Mouse (Mus musculus) urinary bladder, adult 2 months (tissue): Measurements from ENCODE around the gene Tax1bp1. TPM values are rescaled to one million over a fixed set of nuclear protein-coding genes. Genes with fewer than 3 reads are reported as not detected.
"Not testable (repeated sequence)": the region's sequence is repeated elsewhere in the genome, so short reads cannot be mapped to it uniquely, and the experiment has no call there.

Experiments
- DNase-seq: peaks from one replicate; pipeline ENCODE4 v3.0.0; 2022; ENCODE audit warnings: low spot score
- polyA plus RNA-seq: library from polyadenylated mRNA; depleted of rRNA; stranded (reverse); fragments of >200 nt; gene quantifications from 2 replicates; pipeline ENCODE4 v1.2.3, GENCODE M21; 2012; rRNA removed

The Tax1bp1 gene
- polyA plus RNA-seq = 123 and 145 TPM in 2 replicates

DNA sequence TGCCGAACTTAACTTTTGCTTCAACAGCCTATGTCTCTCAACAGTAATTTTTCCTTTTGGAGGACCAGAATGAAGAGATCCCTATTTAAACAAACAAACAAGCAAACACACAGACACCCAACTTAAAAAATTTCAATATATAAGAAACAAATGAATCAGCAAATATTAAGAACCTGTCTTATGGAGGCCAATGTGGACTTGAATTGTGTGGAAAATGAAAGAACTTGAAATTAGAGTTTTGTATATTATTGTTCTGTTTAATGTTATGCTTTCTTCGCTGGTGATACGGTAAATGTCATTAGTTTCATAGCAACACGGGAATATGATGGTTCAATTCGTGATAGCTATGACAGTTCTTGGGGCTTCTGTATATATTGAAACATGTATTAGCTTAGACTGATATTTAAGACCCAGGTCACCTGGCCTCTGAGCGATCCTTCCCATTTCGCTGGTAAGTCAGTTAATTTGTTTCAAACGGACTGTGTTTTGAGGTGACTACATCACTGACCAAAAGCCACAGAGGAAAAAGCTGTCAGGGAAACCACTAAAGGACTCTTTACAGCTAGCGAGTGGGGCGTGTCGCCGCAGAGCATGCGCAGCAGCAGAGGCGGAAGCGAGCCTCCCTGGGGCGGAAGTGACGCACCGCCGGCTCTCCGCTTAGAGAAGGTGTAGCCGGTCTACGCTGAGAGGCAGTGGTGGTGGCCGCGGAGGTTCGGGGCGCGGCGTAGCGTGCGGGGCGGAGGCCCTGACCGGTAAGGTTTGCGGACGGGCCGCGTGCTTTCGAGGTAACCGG lies at the start of gene Tax1bp1:
TSS of gene Tax1bp1 (plus strand) at position 626 of the 793 bp plus-strand sequence.
- no peak for DNase-seq

DNA sequence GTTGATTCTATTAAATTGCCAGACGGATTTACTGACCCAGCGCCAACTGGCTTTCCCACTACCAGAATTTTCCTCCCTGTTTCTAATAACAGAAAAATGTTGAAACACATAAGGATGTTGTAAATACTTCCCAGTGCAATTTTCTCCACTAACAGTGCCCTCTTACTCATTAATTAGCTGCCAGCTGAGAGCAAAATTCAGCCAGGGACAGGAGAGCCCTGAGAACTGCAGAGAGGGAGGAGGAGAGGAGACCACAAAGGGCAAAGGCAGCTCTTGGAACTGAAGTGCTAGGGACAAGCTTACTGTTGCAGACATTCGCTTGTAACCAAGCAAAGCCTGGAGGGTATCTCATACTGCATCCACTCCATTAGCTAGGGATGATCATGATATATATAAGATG lies 45.9 kb upstream of the Tax1bp1 start:
- DNase-seq = no peak

GRCm38 (mm10) chr6:52669878-52670277 lies 43.7 kb upstream of the Tax1bp1 start:
- DNase-seq = not testable (repeated sequence)

DNA sequence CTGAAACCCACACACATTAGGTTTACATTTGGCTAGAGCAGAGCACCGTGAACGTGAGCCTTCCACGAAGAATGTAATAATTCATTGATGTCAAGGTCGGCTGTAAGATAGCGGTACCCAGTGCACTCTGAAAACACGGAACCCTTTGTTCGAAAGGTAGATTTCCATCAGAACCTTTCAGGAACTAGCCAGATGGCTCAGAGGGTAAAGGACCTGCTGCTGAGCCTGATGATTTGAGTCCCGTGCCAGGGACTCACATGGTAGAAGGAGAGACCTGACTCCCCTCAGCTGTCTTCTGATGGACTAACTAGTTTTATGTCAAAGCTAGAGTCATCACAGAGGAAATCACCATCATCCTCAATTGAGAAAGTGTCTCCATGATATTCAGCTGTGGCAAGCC lies 41.7 kb upstream of the Tax1bp1 start:
- DNase-seq = no peak

- no peak for DNase-seq
Measured at GRCm38 (mm10) chr6:52672539-52672938, 41.0 kb upstream of the Tax1bp1 start.

GRCm38 (mm10) chr6:52673706-52674105 lies 39.8 kb upstream of the Tax1bp1 start:
- no peak for DNase-seq

GRCm38 (mm10) chr6:52674541-52674940 lies 39.0 kb upstream of the Tax1bp1 start:
- DNase-seq = no peak

GRCm38 (mm10) chr6:52675222-52675921 lies 38.2 kb upstream of the Tax1bp1 start:
- no peak for DNase-seq

- not testable (repeated sequence) for DNase-seq
Measured at GRCm38 (mm10) chr6:52677534-52677933, 36.0 kb upstream of the Tax1bp1 start.

- no peak for DNase-seq
Measured at GRCm38 (mm10) chr6:52679565-52679964, 34.0 kb upstream of the Tax1bp1 start.

GRCm38 (mm10) chr6:52680458-52681032 lies 33.0 kb upstream of the Tax1bp1 start:
- DNase-seq = no peak

DNA sequence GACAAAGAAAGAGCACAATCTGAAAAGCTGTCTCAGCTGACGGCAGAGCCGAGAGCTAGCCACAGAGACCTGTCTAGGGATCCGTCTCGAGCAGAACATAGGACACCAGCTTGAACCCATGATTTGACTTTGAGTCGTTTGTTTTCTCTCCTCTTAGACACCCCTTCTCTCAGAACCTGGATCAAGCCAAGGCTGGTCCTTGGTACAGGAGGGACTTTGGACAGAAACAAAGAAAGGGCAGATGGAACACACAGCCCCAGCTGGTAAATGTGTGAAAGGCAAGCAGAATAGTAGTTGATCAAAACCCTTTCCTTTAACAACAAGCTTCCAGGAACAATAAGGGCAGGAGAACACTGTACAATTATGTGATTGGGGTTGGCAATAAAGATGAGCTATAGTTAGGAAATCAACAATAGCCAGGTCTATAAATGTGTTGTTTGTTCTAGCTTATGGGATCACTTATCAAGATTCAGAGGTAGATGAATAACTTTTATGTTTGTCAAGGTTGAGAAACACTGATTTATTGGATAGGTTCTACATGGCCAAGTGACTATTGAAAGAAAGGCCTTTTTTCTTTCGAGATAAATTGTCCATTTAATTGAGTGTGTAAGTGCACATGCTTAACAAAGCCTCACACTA lies 31.6 kb upstream of the Tax1bp1 start:
- no peak for DNase-seq

- DNase-seq = no peak
Measured at GRCm38 (mm10) chr6:52682607-52683006, 30.9 kb upstream of the Tax1bp1 start.

DNA sequence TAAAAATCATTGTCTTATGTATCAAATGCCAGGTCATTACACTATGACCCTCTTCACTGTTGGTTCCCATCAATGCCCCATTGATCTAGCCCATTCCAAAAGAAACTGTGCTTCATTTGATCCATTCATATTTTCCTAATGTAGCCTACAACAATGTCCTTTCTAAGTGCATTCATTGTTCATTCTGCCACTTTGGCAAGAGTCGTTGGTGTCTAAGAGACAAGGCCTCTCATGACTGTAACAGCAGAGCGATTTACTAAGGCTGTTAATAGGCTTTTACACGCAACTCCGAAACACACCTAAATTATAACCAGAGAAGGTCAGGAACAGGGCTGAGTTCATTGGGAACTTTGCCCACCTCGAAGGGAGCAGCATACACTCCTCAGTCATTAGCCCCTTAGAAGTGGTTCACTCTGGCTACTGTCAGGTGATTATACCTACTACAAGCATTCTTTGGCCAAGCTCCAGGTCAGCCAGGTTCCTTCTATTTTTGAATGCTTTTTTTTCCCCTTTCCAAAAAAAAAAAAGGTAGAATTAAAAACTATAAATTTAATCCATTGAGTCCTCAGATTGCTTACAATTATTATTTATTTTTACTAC lies 26.5 kb upstream of the Tax1bp1 start:
- no peak for DNase-seq

DNA sequence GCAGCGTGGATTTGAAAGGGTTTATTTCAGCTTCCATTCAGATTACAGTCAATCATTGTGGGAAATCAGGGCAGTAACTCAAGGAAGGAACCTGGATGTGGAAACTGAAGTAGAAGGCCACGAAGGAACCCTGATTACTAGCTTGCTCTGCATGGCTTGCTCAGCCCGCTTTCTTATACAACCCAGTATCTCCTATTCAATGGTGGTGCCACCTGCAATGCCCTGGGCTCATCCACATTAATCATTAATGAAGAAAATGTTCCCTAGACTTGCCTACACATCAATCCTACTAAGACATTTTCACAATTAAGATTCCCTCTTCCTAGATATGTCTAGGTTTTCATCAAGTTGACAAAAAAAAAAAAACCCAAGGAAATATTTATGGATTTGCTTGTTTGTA lies 23.2 kb upstream of the Tax1bp1 start:
- no peak for DNase-seq

GRCm38 (mm10) chr6:52691800-52692199 lies 21.7 kb upstream of the Tax1bp1 start:
- DNase-seq = no peak

DNA sequence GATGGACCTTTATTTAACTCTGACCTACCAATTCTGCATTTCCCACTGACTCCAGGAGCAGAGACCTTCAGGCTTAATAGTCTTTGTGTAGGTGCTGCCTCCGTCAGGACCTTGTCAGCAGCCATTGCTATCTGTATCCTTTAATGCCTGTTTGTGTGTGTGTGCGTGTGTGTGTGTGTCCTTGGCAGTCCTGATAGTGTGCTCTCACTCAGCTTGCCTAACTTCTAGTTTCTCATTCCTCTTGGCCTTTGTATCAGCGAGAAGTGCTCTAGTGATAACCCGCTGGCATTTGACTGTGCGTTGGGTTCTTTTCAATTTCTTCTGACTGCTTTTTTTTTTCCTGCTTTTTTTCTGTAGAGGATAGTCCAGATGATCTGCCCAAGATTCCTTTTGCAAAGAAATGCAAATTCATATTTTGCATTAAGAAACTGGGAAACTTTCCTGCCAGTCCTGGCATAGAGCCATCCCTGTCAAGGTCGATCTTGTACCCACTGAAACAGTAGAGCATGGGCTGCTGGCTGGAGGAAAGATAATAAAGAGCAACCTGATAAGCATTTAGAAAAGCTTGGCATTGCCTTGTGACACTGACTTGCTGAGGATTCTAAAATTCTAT lies 21.0 kb upstream of the Tax1bp1 start:
- DNase-seq = no peak

- DNase-seq = no peak
Measured at GRCm38 (mm10) chr6:52697964-52698535, 15.5 kb upstream of the Tax1bp1 start.

- no peak for DNase-seq
Measured at GRCm38 (mm10) chr6:52699050-52699449, 14.5 kb upstream of the Tax1bp1 start.

- DNase-seq = no peak
Measured at GRCm38 (mm10) chr6:52699899-52700298, 13.6 kb upstream of the Tax1bp1 start.

- DNase-seq = no peak
Measured at GRCm38 (mm10) chr6:52703263-52703662, 10.3 kb upstream of the Tax1bp1 start.
